ENCODE assay signal across 16 mouse cellular contexts in genomic region chr15:30719226-30719625, GRCm38 (mm10).
DNase-seq lines count a peak whose midpoint lies in the region; ATAC-seq lines count a peak whose summit lies in the region.
"Had no signal": no experiment of that assay in that cellular context is flagged by ENCODE, and none has a peak within 500 bp of the region (broad histone marks: within the 10 kb centered on the region; RNA-seq: fewer than 3 reads in every experiment).

No protein-coding gene starts in this region.

- no peak overlapping the region for H3K27ac ChIP-seq in forebrain, embryonic 14.5 days (ENCODE audit: low read depth, low read length)
- H3K27ac ChIP-seq in forebrain, embryonic 10.5 days, result no peak overlapping the region
- H3K27ac ChIP-seq: hindbrain, embryonic 12.5 days; neural tube, embryonic 12.5 days had no signal

- no peaks in the 10 kb centered on the region for H3K27me3 ChIP-seq in forebrain, embryonic 14.5 days (replicated peaks; ENCODE audit: control insufficient read depth, insufficient read depth, low read length)
- H3K27me3 ChIP-seq in forebrain, embryonic 10.5 days (ENCODE audit: poor library complexity, severe bottlenecking), result no peaks in the 10 kb centered on the region
- H3K27me3 ChIP-seq: hindbrain, embryonic 12.5 days; neural tube, embryonic 12.5 days had no signal

- H3K9me3 ChIP-seq in forebrain, embryonic 14.5 days (replicated peaks; ENCODE audit: control insufficient read depth, low read length), result no peaks in the 10 kb centered on the region
- H3K9me3 ChIP-seq in forebrain, embryonic 10.5 days, result no peaks in the 10 kb centered on the region
- H3K9me3 ChIP-seq: hindbrain, embryonic 12.5 days; neural tube, embryonic 12.5 days had no signal

- H3K4me2 ChIP-seq in forebrain, embryonic 14.5 days (ENCODE audit: low read length), result no peak overlapping the region
- H3K4me2 ChIP-seq: heart, embryonic 11.5 days; hindbrain, embryonic 12.5 days; midbrain, embryonic 11.5 days; neural tube, embryonic 12.5 days had no signal

- WGBS in forebrain, embryonic 14.5 days, result 53% methylated on average over 2 of the region's 2 CpGs
- 76% methylated on average over 2 of the region's 2 CpGs for WGBS in forebrain, embryonic 10.5 days

- H3K9ac ChIP-seq in forebrain, embryonic 14.5 days (ENCODE audit: low read length), result no peak overlapping the region
- H3K9ac ChIP-seq: hindbrain, embryonic 12.5 days; neural tube, embryonic 12.5 days had no signal

- H3K4me3 ChIP-seq in forebrain, embryonic 14.5 days (ENCODE audit: low read depth, low read length), result no peak overlapping the region
- no peak overlapping the region for H3K4me3 ChIP-seq in forebrain, embryonic 10.5 days
- H3K4me3 ChIP-seq: hindbrain, embryonic 12.5 days; neural tube, embryonic 12.5 days had no signal

- peak; percentile 29 for DNase-seq in forebrain, embryonic 14.5 days (ENCODE audit: low spot score)
- DNase-seq in forebrain, embryonic 10.5 days (ENCODE audit: extremely low spot score, low spot score), result no peak
- peak; percentile 54 to 65 for DNase-seq in right cerebral cortex, adult 2 months (ENCODE audit: low spot score in 2 of 2)
- DNase-seq in right cerebral cortex, postnatal 4 days, result no peak
- DNase-seq in layer of hippocampus, postnatal 14 days (ENCODE audit: low spot score in 2 of 2), result peak; percentile 34 to 83
- DNase-seq in cerebellum, adult 9-11 months, result no peak
- no peak for DNase-seq in kidney, postnatal 10 days
- DNase-seq in liver, result no peak
- DNase-seq: adrenal gland, postnatal 25 days; heart, postnatal 10 days; kidney, adult 9 months had no signal

- ATAC-seq in forebrain, embryonic 14.5 days, result no peak
- ATAC-seq: lung, postnatal 0 days had no signal

- no peaks in the 10 kb centered on the region for H3K36me3 ChIP-seq in forebrain, embryonic 14.5 days (ENCODE audit: control insufficient read depth, insufficient read depth, low read length)
- H3K36me3 ChIP-seq in forebrain, embryonic 10.5 days (replicated peaks), result no peaks in the 10 kb centered on the region
- H3K36me3 ChIP-seq: hindbrain, embryonic 12.5 days; neural tube, embryonic 12.5 days had no signal

- peaks cover 5% of the 10 kb centered on the region; the same call in 1 of the 2 replicates for H3K4me1 ChIP-seq in forebrain, embryonic 14.5 days (ENCODE audit: control insufficient read depth, insufficient read depth, low read length)
- peaks cover 6% of the 10 kb centered on the region; the same call in 1 of the 2 replicates for H3K4me1 ChIP-seq in forebrain, embryonic 10.5 days
- H3K4me1 ChIP-seq: neural tube, embryonic 12.5 days had no signal

Comparison
In these comparisons a context has a peak if more than half of its experiments do, and no peak if none do; other contexts are left out.
1. DNase-seq: peak in forebrain, embryonic 14.5 days (single experiment), right cerebral cortex, adult 2 months (2 of 2) and layer of hippocampus, postnatal 14 days (2 of 2); none in forebrain, embryonic 10.5 days (single experiment), right cerebral cortex, postnatal 4 days (single experiment), cerebellum, adult 9-11 months (single experiment), kidney, postnatal 10 days (single experiment) and liver (single experiment).